Mouse (Mus musculus) heart, embryonic 10.5 days (tissue): ENCODE results near the gene Pgbd5. TPM values are rescaled to one million over a fixed set of nuclear protein-coding genes. Genes with fewer than 3 reads are reported as not detected.

ENCODE experiments used
- DNase-seq: peaks from one replicate; pipeline ENCODE4 v3.0.0-alpha.2; 2017; ENCODE audit warnings: low spot score
- H3K27ac ChIP-seq: fragments of 300-500 bp; sonication (generic); 2 replicates; pipeline ENCODE4 v1.5.1; 2016; ENCODE audit warnings: mild to moderate bottlenecking
- H3K27me3 ChIP-seq: fragments of 300-500 bp; sonication (generic); 2 replicates; pipeline ENCODE4 v1.6.1; 2016; ENCODE audit warnings: mild to moderate bottlenecking; ENCODE audit not compliant: poor library complexity, insufficient read depth, severe bottlenecking
- H3K36me3 ChIP-seq: fragments of 300-500 bp; sonication (generic); 2 replicates; pipeline ENCODE4 v1.6.1; 2016; ENCODE audit warnings: mild to moderate bottlenecking, moderate library complexity
- H3K4me1 ChIP-seq: fragments of 300-500 bp; sonication (generic); 2 replicates; pipeline ENCODE4 v1.6.1; 2016; ENCODE audit warnings: mild to moderate bottlenecking
- H3K4me3 ChIP-seq: fragments of 300-500 bp; sonication (generic); 2 replicates; pipeline ENCODE4 v1.5.1; 2016; ENCODE audit warnings: mild to moderate bottlenecking, moderate library complexity
- H3K9me3 ChIP-seq: fragments of 300-500 bp; sonication (generic); 2 replicates; pipeline ENCODE4 v1.6.1; 2016; ENCODE audit warnings: mild to moderate bottlenecking, moderate library complexity
- WGBS: fragments of 180-500 bp; shearing (Covaris S2); methylation state at CpG from one replicate; pipeline ENCODE4 v1.1.7; 2016; 5-methylcytosine and 5-hydroxymethylcytosine counted together
- polyA plus RNA-seq: library from polyadenylated mRNA; unstranded; fragments of >200 nt; fragmentation: Nextera tagmentation; extraction: Ambion mirVana; gene quantifications from 2 replicates; pipeline ENCODE4 v1.2.1, GENCODE M21; 2016

The Pgbd5 gene
- polyA plus RNA-seq, 1 experiment from 2014 or later: 1.6 TPM

GRCm38 (mm10) chr8:124396531-124396930 lies 42.9 kb downstream of the Pgbd5 start:
- H3K36me3 ChIP-seq: no peaks in the 10 kb centered on the region
- 77% methylated on average over 2 of the region's 2 CpGs for WGBS
- H3K27ac ChIP-seq: no peak overlapping the region
- H3K4me3 ChIP-seq: no peak overlapping the region
- H3K27me3 ChIP-seq: peaks cover 11% of the 10 kb centered on the region; the same call in 1 of the 2 replicates
- no peaks in the 10 kb centered on the region for H3K9me3 ChIP-seq
- peaks cover 25% of the 10 kb centered on the region; the same call in 1 of the 2 replicates for H3K4me1 ChIP-seq
- DNase-seq: no peak

GRCm38 (mm10) chr8:124395392-124395791 lies 44.1 kb downstream of the Pgbd5 start:
- no peak for DNase-seq
- H3K27me3 ChIP-seq: peaks cover 11% of the 10 kb centered on the region; the same call in 1 of the 2 replicates
- WGBS: 76% methylated on average over 7 of the region's 7 CpGs
- H3K36me3 ChIP-seq: no peaks in the 10 kb centered on the region
- peaks cover 26% of the 10 kb centered on the region; the same call in 1 of the 2 replicates for H3K4me1 ChIP-seq
- no peaks in the 10 kb centered on the region for H3K9me3 ChIP-seq
- H3K4me3 ChIP-seq: no peak overlapping the region
- H3K27ac ChIP-seq: no peak overlapping the region

- 81% methylated on average over 7 of the region's 7 CpGs for WGBS
- no peak overlapping the region for H3K27ac ChIP-seq
- no peaks in the 10 kb centered on the region for H3K9me3 ChIP-seq
- H3K4me3 ChIP-seq: no peak overlapping the region
- peaks cover 26% of the 10 kb centered on the region; the same call in 1 of the 2 replicates for H3K4me1 ChIP-seq
- DNase-seq: no peak
- no peaks in the 10 kb centered on the region for H3K36me3 ChIP-seq
- H3K27me3 ChIP-seq: peaks cover 11% of the 10 kb centered on the region; the same call in 1 of the 2 replicates
Measured at GRCm38 (mm10) chr8:124394951-124395350, 44.5 kb downstream of the Pgbd5 start.

GRCm38 (mm10) chr8:124393927-124394326 lies 45.5 kb downstream of the Pgbd5 start:
- WGBS: 79% methylated on average over 4 of the region's 4 CpGs
- DNase-seq: no peak
- Histone ChIP-seq H3K36me3 (no peaks in the 10 kb centered on the region), H3K4me1 (peaks cover 27% of the 10 kb centered on the region), H3K27me3 (peaks cover 16% of the 10 kb centered on the region; the same call in 1 of the 2 replicates), H3K4me3 (no peak overlapping the region), H3K9me3 (no peaks in the 10 kb centered on the region), H3K27ac (no peak overlapping the region)

GRCm38 (mm10) chr8:124393013-124393412 lies 46.4 kb downstream of the Pgbd5 start:
- Histone ChIP-seq H3K27me3 (peaks cover 13% of the 10 kb centered on the region; the same call in 1 of the 2 replicates), H3K36me3 (no peaks in the 10 kb centered on the region), H3K9me3 (no peaks in the 10 kb centered on the region), H3K4me1 (peaks cover 25% of the 10 kb centered on the region; the same call in 1 of the 2 replicates), H3K27ac (no peak overlapping the region), H3K4me3 (no peak overlapping the region)
- no peak for DNase-seq
- 69% methylated on average over 5 of the region's 5 CpGs for WGBS

- Histone ChIP-seq H3K27me3 (peaks cover 8% of the 10 kb centered on the region; the same call in 1 of the 2 replicates), H3K4me1 (peaks cover 24% of the 10 kb centered on the region; the same call in 1 of the 2 replicates), H3K36me3 (no peaks in the 10 kb centered on the region), H3K4me3 (no peak overlapping the region), H3K9me3 (no peaks in the 10 kb centered on the region), H3K27ac (no peak overlapping the region)
- 56% methylated on average over 10 of the region's 10 CpGs for WGBS
- DNase-seq: no peak
Measured at GRCm38 (mm10) chr8:124392271-124393012, 47.0 kb downstream of the Pgbd5 start.

GRCm38 (mm10) chr8:124391191-124391590 lies 48.3 kb downstream of the Pgbd5 start:
- H3K27me3 ChIP-seq: peaks cover 8% of the 10 kb centered on the region; the same call in 1 of the 2 replicates
- 91% methylated on average over 7 of the region's 7 CpGs for WGBS
- H3K27ac ChIP-seq: no peak overlapping the region
- peaks cover 21% of the 10 kb centered on the region; the same call in 1 of the 2 replicates for H3K4me1 ChIP-seq
- H3K36me3 ChIP-seq: no peaks in the 10 kb centered on the region
- no peaks in the 10 kb centered on the region for H3K9me3 ChIP-seq
- no peak for DNase-seq
- no peak overlapping the region for H3K4me3 ChIP-seq

- H3K27me3 ChIP-seq: 0 out of 2 replicates have a peak, but pooled peaks cover 4% of the 10 kb centered on the region
- H3K9me3 ChIP-seq: no peaks in the 10 kb centered on the region
- WGBS: 83% methylated on average over 11 of the region's 11 CpGs
- no peak overlapping the region for H3K4me3 ChIP-seq
- H3K27ac ChIP-seq: no peak overlapping the region
- DNase-seq: no peak
- no peaks in the 10 kb centered on the region for H3K36me3 ChIP-seq
- peaks cover 21% of the 10 kb centered on the region; the same call in 1 of the 2 replicates for H3K4me1 ChIP-seq
Measured at GRCm38 (mm10) chr8:124389495-124389894, 50.0 kb downstream of the Pgbd5 start.

- WGBS: 85% methylated on average over 23 of the region's 23 CpGs
- H3K4me1 ChIP-seq: peaks cover 10% of the 10 kb centered on the region; the same call in 1 of the 2 replicates
- no peak for DNase-seq
Measured at GRCm38 (mm10) chr8:124386225-124386899, 53.1 kb downstream of the Pgbd5 start.

GRCm38 (mm10) chr8:124384336-124384735 lies 55.1 kb downstream of the Pgbd5 start:
- Histone ChIP-seq H3K9me3 (no peaks in the 10 kb centered on the region), H3K4me3 (no peak overlapping the region), H3K4me1 (peaks cover 4% of the 10 kb centered on the region; the same call in 1 of the 2 replicates), H3K27me3 (peaks cover 2% of the 10 kb centered on the region; the same call in 1 of the 2 replicates), H3K27ac (no peak overlapping the region), H3K36me3 (no peaks in the 10 kb centered on the region)
- WGBS: 90% methylated on average over 19 of the region's 19 CpGs
- no peak for DNase-seq

More at GRCm38 (mm10) chr8:124386225-124386899, 53.1 kb downstream of the Pgbd5 start:
- no peak overlapping the region for H3K27ac ChIP-seq
- no peaks in the 10 kb centered on the region for H3K9me3 ChIP-seq
- H3K36me3 ChIP-seq: no peaks in the 10 kb centered on the region
- H3K4me3 ChIP-seq: no peak overlapping the region
- H3K27me3 ChIP-seq: 0 out of 2 replicates have a peak, but pooled peaks cover 4% of the 10 kb centered on the region

GRCm38 (mm10) chr8:124382235-124382634 lies 57.2 kb downstream of the Pgbd5 start:
- Histone ChIP-seq H3K4me1 (0 out of 2 replicates have a peak, but pooled peaks cover 3% of the 10 kb centered on the region), H3K4me3 (no peak overlapping the region), H3K27ac (no peak overlapping the region), H3K27me3 (no peaks in the 10 kb centered on the region; the same call in 1 of the 2 replicates), H3K36me3 (no peaks in the 10 kb centered on the region), H3K9me3 (no peaks in the 10 kb centered on the region)
- no peak for DNase-seq
- 58% methylated on average over 10 of the region's 10 CpGs for WGBS

GRCm38 (mm10) chr8:124379289-124379688 lies 60.2 kb downstream of the Pgbd5 start:
- H3K36me3 ChIP-seq: no peaks in the 10 kb centered on the region
- no peaks in the 10 kb centered on the region; the same call in 1 of the 2 replicates for H3K27me3 ChIP-seq
- no peak overlapping the region for H3K27ac ChIP-seq
- WGBS: 68% methylated on average over 6 of the region's 6 CpGs
- H3K4me1 ChIP-seq: 0 out of 2 replicates have a peak, but pooled peaks cover 6% of the 10 kb centered on the region
- no peak overlapping the region for H3K4me3 ChIP-seq
- H3K9me3 ChIP-seq: no peaks in the 10 kb centered on the region
- no peak for DNase-seq
